Mouse (Mus musculus) liver, embryonic 14.5 days (tissue): Measurements from ENCODE around the gene 4930562C15Rik. TPM values are rescaled to one million over a fixed set of nuclear protein-coding genes. Genes with fewer than 3 reads are reported as not detected.

ENCODE experiments used
- ATAC-seq: fragments of 200-750 bp; cut with Nextera tagmentation; 2 replicates; pipeline ENCODE4 v1.8.0; 2017; ENCODE audit warnings: moderate number of reproducible peaks, mild to moderate bottlenecking, moderate library complexity; ENCODE audit not compliant: insufficient read depth
- DNase-seq, 3 experiments: peaks; one replicate each; pipeline ENCODE4 v3.0.0-alpha.2; 2012 to 2013; ENCODE audit warnings: low read depth in 3 of 3, low spot score in 3 of 3
- H3K27ac ChIP-seq: fragments of 300-500 bp; sonication (generic); 2 replicates; pipeline ENCODE4 v1.5.1; 2014; ENCODE audit warnings: moderate library complexity, mild to moderate bottlenecking, control low read depth, inconsistent platforms
- H3K27me3 ChIP-seq: fragments of 300-500 bp; sonication (generic); 2 replicates; pipeline ENCODE4 v1.6.1; 2014; ENCODE audit warnings: mild to moderate bottlenecking, low read length, moderate library complexity; ENCODE audit not compliant: control insufficient read depth, insufficient read depth
- H3K36me3 ChIP-seq: fragments of 300-500 bp; sonication (generic); replicated peaks from 2 replicates; pipeline ENCODE4 v1.6.1; 2014; ENCODE audit warnings: low read depth; ENCODE audit not compliant: control insufficient read depth, insufficient read depth
- H3K4me1 ChIP-seq, 2 experiments: fragments of 200-500 bp in 1 of 2; fragments of 300-500 bp in 1 of 2; sonication (generic) in 1 of 2; replicated peaks; 2 replicates each; pipeline ENCODE4 v1.6.1; 2012 to 2014; ENCODE audit warnings: antibody characterized with exemption in 1 of 2, inconsistent platforms in 1 of 2, low read length in 1 of 2; ENCODE audit not compliant: control insufficient read depth in 2 of 2, insufficient read depth in 2 of 2
- H3K4me2 ChIP-seq: fragments of 300-500 bp; sonication (generic); 2 replicates; pipeline ENCODE4 v1.6.1; 2014; ENCODE audit warnings: low read depth, mild to moderate bottlenecking, control low read depth, moderate library complexity
- H3K4me3 ChIP-seq, 2 experiments: fragments of 200-500 bp in 1 of 2; fragments of 300-500 bp in 1 of 2; sonication (generic) in 1 of 2; 2 replicates each; pipeline ENCODE4 v1.5.1; 2012 to 2014; ENCODE audit warnings: low read depth in 2 of 2, low read length in 2 of 2, mild to moderate bottlenecking in 2 of 2, control low read depth in 1 of 2, inconsistent platforms in 1 of 2, moderate library complexity in 1 of 2; ENCODE audit not compliant: insufficient read depth in 1 of 2
- H3K9ac ChIP-seq: fragments of 300-500 bp; sonication (generic); replicated peaks from 2 replicates; pipeline ENCODE4 v1.6.1; 2014; ENCODE audit warnings: mild to moderate bottlenecking, control low read depth, moderate library complexity
- H3K9me3 ChIP-seq: fragments of 300-500 bp; sonication (generic); 2 replicates; pipeline ENCODE4 v1.6.1; 2016; ENCODE audit warnings: low read length, mixed read lengths; ENCODE audit not compliant: control insufficient read depth
- CTCF ChIP-seq: IDR thresholded peaks from 2 replicates; pipeline ENCODE4 v1.5.1; 2016; ENCODE audit warnings: antibody characterized with exemption, low read depth, control low read depth
- EP300 ChIP-seq: IDR thresholded peaks from 2 replicates; pipeline ENCODE4 v1.6.1; 2016; ENCODE audit warnings: antibody characterized with exemption, low read depth
- WGBS: fragments of 180-500 bp; shearing (Covaris S2); extraction: QIAGEN DNeasy Blood & Tissue Kit; methylation state at CpG from one replicate; pipeline ENCODE4 v1.1.7; 2014; ENCODE audit not compliant: insufficient replicate concordance; 5-methylcytosine and 5-hydroxymethylcytosine counted together
- polyA plus RNA-seq, 2 experiments: library from polyadenylated mRNA; depleted of rRNA in 1 of 2; stranded (reverse) in 1 of 2; unstranded in 1 of 2; fragments of >200 nt; fragmentation: Nextera tagmentation in 1 of 2; extraction: Ambion mirVana in 1 of 2; gene quantifications; 2 replicates each; pipeline versions ENCODE4 v1.2.1 to v1.2.3; 2012 to 2014

Gene 4930562C15Rik
- polyA plus RNA-seq, 2 experiments = not detected

- H3K27ac ChIP-seq = no peak overlapping the region
- H3K4me3 ChIP-seq = no peak overlapping the region
- TF ChIP-seq EP300 = no peak
- TF ChIP-seq CTCF = no peak
- no peak overlapping the region for H3K4me2 ChIP-seq
- no peaks in the 10 kb centered on the region; the same call in 1 of the 2 replicates for H3K36me3 ChIP-seq
- no peaks in the 10 kb centered on the region for H3K27me3 ChIP-seq
- no peak overlapping the region for H3K9ac ChIP-seq
- no peaks in the 10 kb centered on the region for H3K9me3 ChIP-seq
- peaks cover 0 to under 1% of the 10 kb centered on the region in 2 experiments; a peak in 2 of 4 replicates for H3K4me1 ChIP-seq
- ATAC-seq = no peak
- DNase-seq = no peak
- 73% methylated on average over 5 of the region's 5 CpGs for WGBS
These were observed 35.3 kb downstream of the 4930562C15Rik start for GRCm38 (mm10) chr16:4870490-4870889.

GRCm38 (mm10) chr16:4871926-4872325, 36.7 kb downstream of the 4930562C15Rik start:
- Histone ChIP-seq H3K4me2 (no peak overlapping the region), H3K27ac (no peak overlapping the region), H3K27me3 (no peaks in the 10 kb centered on the region), H3K9me3 (no peaks in the 10 kb centered on the region), H3K4me1 (peaks cover 7 to 15% of the 10 kb centered on the region in 2 experiments), H3K9ac (no peak overlapping the region), H3K4me3 (no peak overlapping the region), H3K36me3 (no peaks in the 10 kb centered on the region; the same call in 1 of the 2 replicates)
- WGBS = 68% methylated on average over 2 of the region's 2 CpGs
- DNase-seq (no peak), ATAC-seq (no peak)
- no peak for TF ChIP-seq EP300
- no peak for TF ChIP-seq CTCF

GRCm38 (mm10) chr16:4875198-4876032, 40.2 kb downstream of the 4930562C15Rik start:
- no peaks in the 10 kb centered on the region for H3K9me3 ChIP-seq

GRCm38 (mm10) chr16:4876033-4876680, 40.9 kb downstream of the 4930562C15Rik start:
- Histone ChIP-seq H3K36me3 (no peaks in the 10 kb centered on the region; the same call in 1 of the 2 replicates), H3K9me3 (no peaks in the 10 kb centered on the region), H3K4me3 (no peak overlapping the region), H3K27ac (no peak overlapping the region), H3K4me1 (peaks cover 22 to 35% of the 10 kb centered on the region in 2 experiments), H3K27me3 (no peaks in the 10 kb centered on the region), H3K9ac (peak overlapping the region; percentile 5; the same call in 1 of the 2 replicates), H3K4me2 (peak overlapping the region; percentile 24; the same call in 1 of the 2 replicates)
- TF ChIP-seq CTCF = no peak
- no peak for DNase-seq
- 68% methylated on average over 8 of the region's 8 CpGs for WGBS
- ATAC-seq = no peak

More at GRCm38 (mm10) chr16:4875198-4876032, 40.2 kb downstream of the 4930562C15Rik start:
- no peak overlapping the region for H3K4me3 ChIP-seq
- H3K4me2 ChIP-seq = peak overlapping the region; percentile 24; the same call in 1 of the 2 replicates
- peak overlapping the region; percentile 5; the same call in 1 of the 2 replicates for H3K9ac ChIP-seq
- ATAC-seq = no peak
- no peak overlapping the region for H3K27ac ChIP-seq
- WGBS = 51% methylated on average over 23 of the region's 23 CpGs
- DNase-seq = no peak
- H3K36me3 ChIP-seq = no peaks in the 10 kb centered on the region; the same call in 1 of the 2 replicates
- H3K4me1 ChIP-seq = peaks cover 16 to 30% of the 10 kb centered on the region in 2 experiments
- TF ChIP-seq CTCF (no peak), EP300 (no peak)
- H3K27me3 ChIP-seq = no peaks in the 10 kb centered on the region

GRCm38 (mm10) chr16:4877195-4877594, 42.0 kb downstream of the 4930562C15Rik start:
- H3K36me3 ChIP-seq = no peaks in the 10 kb centered on the region; the same call in 1 of the 2 replicates
- no peak for DNase-seq
- H3K4me1 ChIP-seq = peaks cover 28 to 45% of the 10 kb centered on the region in 2 experiments
- peak overlapping the region; percentile 99; the same call in 1 of the 2 replicates for H3K4me2 ChIP-seq
- H3K9me3 ChIP-seq = no peaks in the 10 kb centered on the region
- H3K4me3 ChIP-seq = no peak overlapping the region
- H3K9ac ChIP-seq = no peak overlapping the region
- H3K27me3 ChIP-seq = no peaks in the 10 kb centered on the region
- WGBS = 66% methylated on average over 4 of the region's 4 CpGs
- no peak overlapping the region for H3K27ac ChIP-seq
- TF ChIP-seq CTCF (no peak), EP300 (no peak)
- no peak for ATAC-seq
